Mouse (Mus musculus) liver, embryonic 16.5 days (tissue): ENCODE measurements around the gene Cacng7. TPM values are rescaled to one million over a fixed set of nuclear protein-coding genes. Genes with fewer than 3 reads are reported as not detected.

ENCODE experiments used
- ATAC-seq: fragments of 200-750 bp; cut with Nextera tagmentation; 2 replicates; pipeline ENCODE4 v1.8.0; 2017; ENCODE audit warnings: low read depth, mild to moderate bottlenecking, moderate number of reproducible peaks, moderate library complexity
- H3K27ac ChIP-seq: fragments of 300-500 bp; sonication (generic); 2 replicates; pipeline ENCODE4 v1.5.1; 2014; ENCODE audit warnings: mild to moderate bottlenecking, low read length
- H3K27me3 ChIP-seq: fragments of 300-500 bp; sonication (generic); 2 replicates; pipeline ENCODE4 v1.6.1; 2014; ENCODE audit warnings: low read depth, low read length, mixed read lengths; ENCODE audit not compliant: control insufficient read depth, insufficient read depth
- H3K36me3 ChIP-seq: fragments of 300-500 bp; sonication (generic); 2 replicates; pipeline ENCODE4 v1.6.1; 2014; ENCODE audit warnings: mild to moderate bottlenecking; ENCODE audit not compliant: control insufficient read depth, insufficient read depth
- H3K4me1 ChIP-seq: fragments of 300-500 bp; sonication (generic); 2 replicates; pipeline ENCODE4 v1.6.1; 2014; ENCODE audit warnings: low read depth, low read length, mixed read lengths; ENCODE audit not compliant: control insufficient read depth
- H3K4me2 ChIP-seq: fragments of 300-500 bp; sonication (generic); 2 replicates; pipeline ENCODE4 v1.6.1; 2014; ENCODE audit warnings: low read depth, low read length, mixed read lengths
- H3K4me3 ChIP-seq: fragments of 300-500 bp; sonication (generic); 2 replicates; pipeline ENCODE4 v1.5.1; 2014; ENCODE audit warnings: low read depth, mild to moderate bottlenecking, low read length
- H3K9ac ChIP-seq: fragments of 300-500 bp; sonication (generic); 2 replicates; pipeline ENCODE4 v1.6.1; 2014; ENCODE audit warnings: low read depth, low read length
- H3K9me3 ChIP-seq: fragments of 300-500 bp; sonication (generic); replicated peaks from 2 replicates; pipeline ENCODE4 v1.6.1; 2016; ENCODE audit warnings: low read length; ENCODE audit not compliant: control insufficient read depth
- WGBS: fragments of 180-500 bp; shearing (Covaris S2); extraction: QIAGEN DNeasy Blood & Tissue Kit; methylation state at CpG from one replicate; pipeline ENCODE4 v1.1.7; 2014; ENCODE audit not compliant: insufficient replicate concordance; 5-methylcytosine and 5-hydroxymethylcytosine counted together
- polyA plus RNA-seq: library from polyadenylated mRNA; unstranded; fragments of >200 nt; fragmentation: Nextera tagmentation; extraction: Ambion mirVana; gene quantifications from 2 replicates; pipeline ENCODE4 v1.2.1, GENCODE M21; 2015

Gene Cacng7
- polyA plus RNA-seq, result not detected in 2 replicates

GRCm38 (mm10) chr7:3332619-3333521, at the start of gene Cacng7:
TSS of gene Cacng7 (plus strand) at chr7:3332955.
- ATAC-seq, result no peak
- peak within 1 kb of the TSS; percentile 17; the same call in 1 of the 2 replicates for H3K4me3 ChIP-seq
- WGBS, result 3% methylated on average over 65 of the region's 65 CpGs
- H3K27me3 ChIP-seq, result peaks cover 39% of the 10 kb centered on the region
- no peak within 1 kb of the TSS for H3K9ac ChIP-seq
- H3K27ac ChIP-seq, result no peak within 1 kb of the TSS
- no peaks in the 10 kb centered on the region; the same call in 1 of the 2 replicates for H3K4me1 ChIP-seq
- no peaks in the 10 kb centered on the region for H3K9me3 ChIP-seq
- no peaks in the 10 kb centered on the region for H3K36me3 ChIP-seq
- H3K4me2 ChIP-seq, result peak within 1 kb of the TSS; percentile 12; the same call in 1 of the 2 replicates

- Histone ChIP-seq H3K9ac (no peak overlapping the region), H3K9me3 (no peaks in the 10 kb centered on the region), H3K4me1 (peaks cover 3% of the 10 kb centered on the region; the same call in 1 of the 2 replicates), H3K4me3 (no peak overlapping the region), H3K4me2 (no peak overlapping the region), H3K27ac (no peak overlapping the region), H3K36me3 (no peaks in the 10 kb centered on the region), H3K27me3 (no peaks in the 10 kb centered on the region)
- 55% methylated on average over 11 of the region's 11 CpGs for WGBS
- no peak for ATAC-seq
Measured at GRCm38 (mm10) chr7:3283081-3283875, 49.5 kb upstream of the Cacng7 start.

- Histone ChIP-seq H3K27ac (no peak overlapping the region), H3K4me3 (no peak overlapping the region), H3K9ac (no peak overlapping the region), H3K9me3 (no peaks in the 10 kb centered on the region), H3K36me3 (no peaks in the 10 kb centered on the region), H3K27me3 (no peaks in the 10 kb centered on the region), H3K4me2 (no peak overlapping the region), H3K4me1 (peaks cover 7% of the 10 kb centered on the region)
- ATAC-seq, result no peak
- 75% methylated on average over 10 of the region's 10 CpGs for WGBS
Measured at GRCm38 (mm10) chr7:3284604-3285003, 48.2 kb upstream of the Cacng7 start.

GRCm38 (mm10) chr7:3286036-3286435, 46.7 kb upstream of the Cacng7 start:
- no peak overlapping the region for H3K4me2 ChIP-seq
- no peak overlapping the region for H3K4me3 ChIP-seq
- no peak for ATAC-seq
- H3K36me3 ChIP-seq, result no peaks in the 10 kb centered on the region
- no peak overlapping the region for H3K27ac ChIP-seq
- no peak overlapping the region for H3K9ac ChIP-seq
- H3K9me3 ChIP-seq, result no peaks in the 10 kb centered on the region
- peaks cover 8% of the 10 kb centered on the region for H3K4me1 ChIP-seq
- H3K27me3 ChIP-seq, result no peaks in the 10 kb centered on the region
- 67% methylated on average over 5 of the region's 5 CpGs for WGBS

GRCm38 (mm10) chr7:3287186-3287585, 45.6 kb upstream of the Cacng7 start:
- ATAC-seq, result peak; percentile 58
- H3K4me2 ChIP-seq, result peak overlapping the region; percentile 39; the same call in 1 of the 2 replicates
- H3K27ac ChIP-seq, result peak overlapping the region; percentile 82
- H3K4me1 ChIP-seq, result peaks cover 8% of the 10 kb centered on the region
- H3K27me3 ChIP-seq, result no peaks in the 10 kb centered on the region
- no peaks in the 10 kb centered on the region for H3K9me3 ChIP-seq
- WGBS, result 63% methylated on average over 7 of the region's 7 CpGs
- no peak overlapping the region for H3K4me3 ChIP-seq
- no peak overlapping the region for H3K9ac ChIP-seq
- no peaks in the 10 kb centered on the region for H3K36me3 ChIP-seq

- Histone ChIP-seq H3K27ac (peak within 1 kb of the TSS; percentile 34), H3K4me2 (peak within 1 kb of the TSS; percentile 61), H3K4me3 (peak within 1 kb of the TSS; percentile 60), H3K36me3 (no peaks in the 10 kb centered on the region), H3K27me3 (no peaks in the 10 kb centered on the region), H3K9ac (peak within 1 kb of the TSS; percentile 38), H3K9me3 (no peaks in the 10 kb centered on the region), H3K4me1 (peaks cover 8% of the 10 kb centered on the region)
- 4% methylated on average over 30 of the region's 30 CpGs for WGBS
- peak; percentile 35 for ATAC-seq
Measured at GRCm38 (mm10) chr7:3288976-3289970, 43.5 kb upstream of the Cacng7 start, which contains the start of the genes Myadm and Prkcg. TSS of gene Myadm (plus strand) at chr7:3289080. TSS of gene Prkcg (plus strand) at chr7:3289179.

GRCm38 (mm10) chr7:3290257-3291033, 42.3 kb upstream of the Cacng7 start:
- H3K36me3 ChIP-seq, result no peaks in the 10 kb centered on the region
- ATAC-seq, result peak; percentile 78
- peak overlapping the region; percentile 72 for H3K27ac ChIP-seq
- H3K4me2 ChIP-seq, result peak overlapping the region; percentile 61
- H3K9ac ChIP-seq, result peak overlapping the region; percentile 52
- 5% methylated on average over 18 of the region's 18 CpGs for WGBS
- H3K27me3 ChIP-seq, result no peaks in the 10 kb centered on the region
- peaks cover 10% of the 10 kb centered on the region for H3K4me1 ChIP-seq
- H3K9me3 ChIP-seq, result no peaks in the 10 kb centered on the region
- H3K4me3 ChIP-seq, result peak overlapping the region; percentile 60
